Mouse (Mus musculus) kidney, postnatal 10 days (tissue): ENCODE data around the gene Mylk.
"Not testable (repeated sequence)": the region's sequence is repeated elsewhere in the genome, so short reads cannot be mapped to it uniquely, and the experiment has no call there.

Source experiments
- DNase-seq: peaks from one replicate; pipeline ENCODE4 v3.0.0; 2021; ENCODE audit warnings: mixed read lengths

Mylk gene

DNA sequence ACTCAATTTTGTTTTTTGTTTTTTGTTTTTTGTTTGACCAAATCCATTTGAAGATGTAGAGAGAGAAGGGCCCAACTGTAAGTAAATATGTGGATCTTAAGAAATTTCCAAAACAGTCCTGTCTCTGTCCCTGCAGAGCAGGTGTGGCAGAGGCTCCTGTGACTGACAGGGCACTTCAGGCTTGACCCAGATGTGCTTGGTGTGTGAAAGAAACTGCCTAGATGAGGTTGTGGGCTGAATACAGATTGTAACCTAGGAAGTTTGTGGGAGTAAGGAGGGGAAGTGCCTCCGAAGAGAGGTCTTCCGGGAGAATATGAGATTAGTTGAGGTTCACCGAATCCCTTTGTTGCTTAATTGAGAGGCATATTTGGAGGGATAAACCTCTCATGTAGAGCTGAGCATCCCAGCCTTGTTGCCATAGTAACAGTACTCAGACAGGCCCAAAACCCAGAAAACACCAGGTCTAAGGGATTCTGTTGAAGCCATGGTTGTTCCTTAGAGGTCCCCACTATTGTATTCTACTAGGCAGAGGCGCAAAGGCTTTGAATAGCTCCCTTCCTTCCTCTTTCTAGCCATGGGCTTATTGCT lies 27.5 kb downstream of the Mylk start:
- DNase-seq, result no peak

GRCm38 (mm10) chr16:34782442-34782841 lies 37.4 kb downstream of the Mylk start:
- DNase-seq, result no peak

DNA sequence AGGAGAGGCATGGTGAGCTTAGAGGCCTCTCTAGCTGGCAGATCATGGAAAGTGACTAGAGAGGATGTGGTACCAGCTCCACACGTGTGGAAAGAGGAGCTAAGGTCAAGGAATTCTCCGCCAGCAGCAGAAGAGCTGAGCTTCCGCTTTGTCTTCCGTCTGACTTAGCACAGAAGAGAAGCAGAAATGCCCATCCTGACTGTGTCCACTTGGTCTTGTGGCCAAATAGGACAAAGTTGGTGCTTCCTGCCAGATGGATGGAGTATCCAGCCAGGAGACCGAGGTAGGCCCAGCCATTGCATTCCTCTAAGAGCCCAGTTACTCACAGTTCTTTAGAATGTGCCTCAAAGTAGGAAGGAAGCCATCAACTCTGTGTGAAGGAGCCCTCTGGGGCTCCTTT lies 38.5 kb downstream of the Mylk start:
- no peak for DNase-seq

GRCm38 (mm10) chr16:34784675-34785074 lies 39.7 kb downstream of the Mylk start:
- DNase-seq, result no peak

GRCm38 (mm10) chr16:34792555-34792954 lies 47.5 kb downstream of the Mylk start:
- DNase-seq, result no peak

DNA sequence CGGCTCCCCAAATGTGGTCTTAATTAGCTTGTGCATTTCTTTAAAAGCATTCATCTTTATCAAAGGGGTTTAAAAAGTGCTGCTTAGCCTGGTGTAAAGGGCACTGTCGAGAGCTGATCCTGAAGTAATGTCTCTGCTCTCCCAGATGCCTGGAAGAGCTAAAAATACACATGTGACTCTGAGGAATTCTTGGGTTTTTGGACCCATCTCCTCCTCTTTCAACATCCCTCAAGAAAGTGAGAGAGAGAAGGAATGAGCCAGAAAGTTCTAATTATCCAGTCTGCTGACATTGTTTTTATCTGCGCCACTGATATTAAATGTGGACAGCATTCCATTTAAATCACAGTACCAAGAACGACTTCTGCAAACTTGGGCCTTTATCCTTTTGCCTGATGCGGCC lies 48.0 kb downstream of the Mylk start:
- DNase-seq, result no peak

GRCm38 (mm10) chr16:34801222-34801621 lies 56.2 kb downstream of the Mylk start:
- no peak for DNase-seq

DNA sequence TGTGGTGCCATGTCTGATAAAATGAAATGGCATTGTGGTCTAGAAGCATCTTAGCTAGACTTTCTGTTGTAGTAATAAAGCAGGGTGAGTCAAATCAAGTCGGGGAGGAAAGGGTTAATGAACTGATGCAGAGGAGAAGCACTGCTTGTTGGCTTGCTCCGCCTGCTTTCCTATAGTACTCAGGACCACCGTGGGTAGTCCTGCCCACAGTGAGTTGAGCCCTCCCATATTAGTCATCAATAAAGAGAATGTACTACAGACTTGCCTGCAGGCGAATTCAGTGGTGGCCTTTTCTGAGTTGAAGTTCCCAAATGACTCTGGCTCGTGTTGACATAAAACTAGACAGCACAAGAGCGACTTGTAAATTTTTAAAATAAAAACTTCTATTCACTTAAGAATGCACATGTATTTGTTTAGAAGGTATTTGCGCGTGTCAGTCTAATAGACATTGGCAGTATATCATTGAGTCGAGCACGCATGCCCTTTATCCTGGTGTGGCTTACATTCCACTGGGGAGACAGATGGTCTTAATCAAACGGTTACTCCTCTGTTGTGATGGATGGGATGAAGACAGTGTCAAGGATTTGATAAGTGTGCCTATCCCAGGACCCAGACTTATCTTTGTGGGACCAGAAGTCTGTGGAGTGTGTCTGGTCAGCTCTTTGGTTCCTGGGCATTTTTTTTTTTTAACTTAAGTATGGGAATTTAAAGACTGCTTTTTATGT lies 59.4 kb downstream of the Mylk start:
- no peak for DNase-seq

DNA sequence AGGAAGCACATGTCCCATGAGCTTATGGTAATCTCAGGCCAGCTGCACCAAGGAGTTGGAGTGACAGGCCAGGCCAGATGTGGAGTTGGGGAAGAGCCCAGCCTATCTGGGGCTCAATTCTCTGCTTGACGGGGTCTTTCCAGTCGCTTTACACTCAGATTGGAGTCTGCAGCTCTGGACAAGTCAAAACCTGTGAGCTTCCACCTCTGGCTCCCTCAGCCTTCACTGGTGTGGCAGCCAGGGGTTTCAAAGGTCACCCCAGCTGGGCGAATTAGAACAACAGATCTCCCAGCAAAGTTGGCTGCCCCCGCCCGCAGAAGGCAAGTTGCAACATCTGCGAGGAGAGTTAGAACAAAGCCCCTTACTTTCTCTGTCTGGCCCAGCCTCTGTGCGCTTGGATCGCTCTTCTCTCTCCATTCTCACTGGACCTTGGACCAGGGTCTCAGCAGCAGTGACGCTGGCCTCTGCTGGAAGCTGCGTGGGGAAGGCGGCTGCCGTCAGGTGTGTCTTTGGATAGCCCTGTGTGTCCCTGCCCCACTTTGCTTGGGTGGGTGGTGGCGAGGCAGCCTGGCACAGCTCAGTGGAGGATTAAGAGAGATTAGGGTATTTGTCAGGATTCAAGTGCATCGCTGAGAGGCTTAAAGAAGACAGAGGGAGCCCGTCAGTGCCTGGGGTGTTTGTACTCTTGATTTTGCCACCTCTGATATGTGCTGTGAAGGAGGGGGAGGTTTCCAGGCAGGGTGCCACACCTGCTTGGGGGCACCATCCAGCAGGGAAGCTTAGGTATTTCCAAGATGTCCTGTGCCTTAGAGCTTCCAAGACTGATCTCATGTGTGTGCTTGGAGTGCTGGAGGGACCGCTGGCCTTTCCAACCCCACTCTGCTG lies 62.1 kb downstream of the Mylk start:
- DNase-seq, result peak; percentile 41

DNA sequence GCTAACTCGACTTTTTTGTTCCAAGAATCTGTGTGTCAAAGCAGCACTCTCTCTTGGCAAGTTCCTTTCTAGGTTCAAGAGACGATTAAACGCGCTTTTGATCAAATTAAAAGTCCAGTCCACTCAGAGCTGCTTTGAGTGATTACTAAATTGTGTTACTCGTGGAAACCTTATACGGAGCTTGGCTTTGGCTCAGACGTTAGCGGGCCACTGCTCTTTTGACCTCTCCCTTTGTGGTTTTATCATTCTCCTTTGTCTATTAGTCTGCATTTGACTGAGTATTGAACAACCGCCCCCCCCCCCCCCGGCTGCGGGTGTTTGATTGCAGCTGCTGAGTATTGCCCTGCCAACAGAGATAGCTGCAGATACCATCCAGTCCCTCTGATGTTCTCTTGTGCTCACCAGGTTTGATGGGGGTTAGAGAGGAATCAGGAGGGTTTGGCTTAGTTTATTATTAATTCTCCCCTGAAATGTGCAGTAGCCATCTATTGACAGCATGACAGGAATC lies 62.8 kb downstream of the Mylk start:
- no peak for DNase-seq

- no peak for DNase-seq
Observed at GRCm38 (mm10) chr16:34812165-34812564, 67.2 kb downstream of the Mylk start.

GRCm38 (mm10) chr16:34813161-34813560 lies 68.2 kb downstream of the Mylk start:
- DNase-seq, result not testable (repeated sequence)

GRCm38 (mm10) chr16:34813570-34813969 lies 68.6 kb downstream of the Mylk start:
- no peak for DNase-seq

DNA sequence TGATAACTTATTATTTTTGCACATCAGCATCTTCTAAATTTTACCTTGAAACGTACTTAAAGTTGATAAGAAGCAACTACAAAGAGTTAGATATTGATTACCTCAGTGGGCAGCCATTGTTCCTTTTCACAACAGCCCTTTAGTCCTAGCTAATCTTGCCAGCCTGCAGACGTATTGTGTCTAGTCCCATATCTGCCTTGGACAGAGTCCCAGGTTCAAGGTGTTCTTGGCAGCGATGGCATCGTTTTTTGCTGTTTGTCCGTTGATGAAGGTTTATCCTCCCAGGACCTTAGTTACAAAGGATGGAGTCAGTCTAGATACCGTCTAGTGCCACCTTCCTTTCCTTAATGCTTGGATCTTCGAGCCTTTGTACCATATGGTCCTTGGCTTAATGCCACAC lies 69.6 kb downstream of the Mylk start:
- DNase-seq, result no peak

GRCm38 (mm10) chr16:34816548-34816947 lies 71.5 kb downstream of the Mylk start:
- no peak for DNase-seq

GRCm38 (mm10) chr16:34825111-34825744 lies 80.2 kb downstream of the Mylk start:
- DNase-seq, result no peak

DNA sequence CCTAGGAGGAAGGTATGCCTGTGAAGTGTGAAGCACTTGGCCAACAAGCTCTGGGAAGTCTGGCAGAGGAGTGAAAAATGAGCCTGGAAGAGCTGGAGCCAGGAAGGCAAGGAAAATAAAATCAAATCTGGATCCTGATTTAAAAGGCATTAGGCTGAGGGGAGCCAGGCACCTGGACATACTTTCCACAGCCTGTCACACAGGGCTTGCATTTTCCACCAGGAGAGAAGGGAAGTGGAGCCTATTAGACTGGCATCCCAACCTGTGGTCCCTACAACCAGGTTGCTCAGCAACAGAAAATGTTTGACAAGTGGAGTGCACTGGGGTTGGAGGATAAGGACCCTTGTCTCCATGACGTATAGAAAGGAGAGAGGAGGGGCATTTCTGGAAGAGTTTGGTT lies 89.5 kb downstream of the Mylk start:
- DNase-seq, result no peak

- no peak for DNase-seq
Observed at GRCm38 (mm10) chr16:34839004-34839703, 94.1 kb downstream of the Mylk start.

DNA sequence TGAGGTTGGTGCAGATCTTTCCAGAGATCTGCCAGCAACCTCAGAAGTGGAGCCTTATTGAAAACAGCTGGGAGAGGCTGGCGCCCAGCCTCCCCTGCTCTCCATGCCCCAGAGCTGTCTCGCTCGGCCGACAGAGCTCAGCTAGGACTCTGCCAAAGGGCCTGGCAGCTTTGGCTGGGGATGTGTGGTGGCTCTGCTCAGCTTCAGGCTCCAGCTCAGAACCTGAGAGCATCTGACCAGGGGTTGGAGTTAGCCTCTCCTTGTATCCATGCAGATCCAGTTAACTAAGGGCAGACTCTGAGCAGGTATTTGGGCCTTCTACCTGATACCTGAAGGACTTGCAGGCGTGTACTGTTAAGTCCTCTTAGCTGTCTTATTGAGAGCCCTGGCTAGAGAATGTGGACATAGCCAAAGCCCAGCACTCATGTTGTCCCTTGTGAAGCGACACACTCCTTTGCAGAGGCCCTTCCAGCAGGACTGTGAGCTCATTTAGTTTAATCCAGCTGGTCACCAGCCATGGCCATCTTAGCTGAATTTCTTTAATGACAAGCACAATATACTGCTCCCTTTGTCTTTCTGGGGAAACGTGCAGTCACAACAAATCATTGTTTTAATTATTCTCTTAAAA lies 94.8 kb downstream of the Mylk start:
- peak; percentile 26 for DNase-seq

- DNase-seq, result no peak
Observed at GRCm38 (mm10) chr16:34844783-34845182, 99.8 kb downstream of the Mylk start.

GRCm38 (mm10) chr16:34847638-34848037 lies 102.6 kb downstream of the Mylk start:
- peak; percentile 19 for DNase-seq

DNA sequence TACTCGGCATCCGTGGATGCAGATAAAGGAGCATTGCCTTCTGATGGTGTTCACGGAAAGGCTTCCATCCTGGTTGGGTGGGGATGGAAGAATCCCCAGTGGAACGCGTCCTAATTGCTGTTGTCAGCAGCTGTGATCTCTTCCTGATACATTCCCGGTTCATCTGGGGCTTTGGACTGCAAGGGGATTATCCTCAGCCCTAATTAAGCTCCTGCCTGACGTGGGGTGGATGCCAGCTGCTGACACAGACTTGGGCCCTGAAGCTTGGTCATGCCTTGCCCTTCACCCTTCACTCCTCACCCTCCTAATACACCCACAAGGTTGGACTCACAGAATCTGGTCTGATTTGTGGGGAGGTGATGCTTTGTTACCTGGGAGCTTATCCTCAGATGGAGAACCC lies 109.1 kb downstream of the Mylk start:
- DNase-seq, result no peak
